Mouse (Mus musculus): ENCODE measurements around the gene Sema5a. TPM values are rescaled to one million over a fixed set of nuclear protein-coding genes. Genes with fewer than 3 reads are reported as not detected.

The Sema5a gene
- polyA plus RNA-seq, 1 experiment from 2014 or later: 17.5 TPM

GRCm38 (mm10) chr15:32377781-32378180 lies 133.2 kb downstream of the Sema5a start:
- H3K36me3 ChIP-seq: no peaks in the 10 kb centered on the region
- no peak overlapping the region for H3K4me2 ChIP-seq
- no peak overlapping the region for H3K9ac ChIP-seq
- no peak overlapping the region for H3K4me3 ChIP-seq (replicated peaks)
- no peaks in the 10 kb centered on the region for H3K9me3 ChIP-seq
- no peaks in the 10 kb centered on the region for H3K4me1 ChIP-seq
- H3K27me3 ChIP-seq (replicated peaks): no peaks in the 10 kb centered on the region
- no peak for ATAC-seq (ENCODE audit: insufficient read depth, low FRiP score, low read depth)
- 88% methylated on average over 3 of the region's 3 CpGs for WGBS
- no peak overlapping the region for H3K27ac ChIP-seq

- H3K4me3 ChIP-seq (replicated peaks): no peak overlapping the region
- 74% methylated on average over 3 of the region's 3 CpGs for WGBS
These were observed 135.7 kb downstream of the Sema5a start for GRCm38 (mm10) chr15:32380311-32380710.

GRCm38 (mm10) chr15:32382930-32383481 lies 138.4 kb downstream of the Sema5a start:
- Histone ChIP-seq H3K27ac (no peak overlapping the region), H3K36me3 (no peaks in the 10 kb centered on the region), H3K27me3 (replicated peaks) (no peaks in the 10 kb centered on the region), H3K4me3 (replicated peaks) (no peak overlapping the region), H3K4me1 (no peaks in the 10 kb centered on the region), H3K4me2 (no peak overlapping the region), H3K9me3 (no peaks in the 10 kb centered on the region), H3K9ac (no peak overlapping the region)
- ATAC-seq (ENCODE audit: insufficient read depth, low FRiP score, low read depth): no peak
- 84% methylated on average over 4 of the region's 4 CpGs for WGBS

More at GRCm38 (mm10) chr15:32380311-32380710, 135.7 kb downstream of the Sema5a start:
- Histone ChIP-seq H3K9me3 (no peaks in the 10 kb centered on the region), H3K4me1 (no peaks in the 10 kb centered on the region), H3K27me3 (replicated peaks) (no peaks in the 10 kb centered on the region), H3K27ac (no peak overlapping the region), H3K36me3 (no peaks in the 10 kb centered on the region), H3K4me2 (no peak overlapping the region), H3K9ac (no peak overlapping the region)
- ATAC-seq (ENCODE audit: insufficient read depth, low FRiP score, low read depth): no peak

- H3K4me3 ChIP-seq (replicated peaks): no peak overlapping the region
- 78% methylated on average over 3 of the region's 3 CpGs for WGBS
- no peak overlapping the region for H3K4me2 ChIP-seq
- H3K36me3 ChIP-seq: no peaks in the 10 kb centered on the region
- ATAC-seq (ENCODE audit: insufficient read depth, low FRiP score, low read depth): no peak
- H3K27me3 ChIP-seq (replicated peaks): no peaks in the 10 kb centered on the region
- H3K9me3 ChIP-seq: no peaks in the 10 kb centered on the region
- H3K4me1 ChIP-seq: no peaks in the 10 kb centered on the region
- no peak overlapping the region for H3K27ac ChIP-seq
- no peak overlapping the region for H3K9ac ChIP-seq
These were observed 151.8 kb downstream of the Sema5a start for GRCm38 (mm10) chr15:32396241-32396890.

GRCm38 (mm10) chr15:32397064-32397463 lies 152.5 kb downstream of the Sema5a start:
- Histone ChIP-seq H3K36me3 (no peaks in the 10 kb centered on the region), H3K9me3 (no peaks in the 10 kb centered on the region), H3K4me2 (no peak overlapping the region), H3K4me1 (no peaks in the 10 kb centered on the region), H3K27ac (no peak overlapping the region), H3K9ac (no peak overlapping the region), H3K4me3 (replicated peaks) (no peak overlapping the region), H3K27me3 (replicated peaks) (no peaks in the 10 kb centered on the region)
- WGBS: 75% methylated on average over 3 of the region's 3 CpGs
- no peak for ATAC-seq (ENCODE audit: insufficient read depth, low FRiP score, low read depth)

GRCm38 (mm10) chr15:32398721-32399120 lies 154.1 kb downstream of the Sema5a start:
- Histone ChIP-seq H3K4me3 (replicated peaks) (no peak overlapping the region), H3K4me2 (no peak overlapping the region), H3K27me3 (replicated peaks) (no peaks in the 10 kb centered on the region), H3K4me1 (no peaks in the 10 kb centered on the region), H3K9me3 (no peaks in the 10 kb centered on the region), H3K9ac (no peak overlapping the region), H3K36me3 (no peaks in the 10 kb centered on the region), H3K27ac (no peak overlapping the region)
- 86% methylated on average over 1 of the region's 1 CpGs for WGBS
- no peak for ATAC-seq (ENCODE audit: insufficient read depth, low FRiP score, low read depth)

- Histone ChIP-seq H3K4me1 (no peaks in the 10 kb centered on the region), H3K4me3 (replicated peaks) (no peak overlapping the region), H3K27ac (no peak overlapping the region), H3K4me2 (no peak overlapping the region), H3K9me3 (no peaks in the 10 kb centered on the region), H3K27me3 (replicated peaks) (no peaks in the 10 kb centered on the region), H3K36me3 (no peaks in the 10 kb centered on the region), H3K9ac (no peak overlapping the region)
- 64% methylated on average over 5 of the region's 5 CpGs for WGBS
- ATAC-seq (ENCODE audit: insufficient read depth, low FRiP score, low read depth): peak; percentile 60
These were observed 157.4 kb downstream of the Sema5a start for GRCm38 (mm10) chr15:32401909-32402527.

GRCm38 (mm10) chr15:32403321-32403720 lies 158.7 kb downstream of the Sema5a start:
- Histone ChIP-seq H3K4me1 (no peaks in the 10 kb centered on the region), H3K36me3 (no peaks in the 10 kb centered on the region), H3K9me3 (no peaks in the 10 kb centered on the region), H3K9ac (no peak overlapping the region), H3K4me3 (replicated peaks) (no peak overlapping the region), H3K27ac (no peak overlapping the region), H3K27me3 (replicated peaks) (no peaks in the 10 kb centered on the region), H3K4me2 (no peak overlapping the region)
- 70% methylated on average over 8 of the region's 8 CpGs for WGBS
- ATAC-seq (ENCODE audit: insufficient read depth, low FRiP score, low read depth): no peak

GRCm38 (mm10) chr15:32406436-32406835 lies 161.8 kb downstream of the Sema5a start:
- Histone ChIP-seq H3K27ac (no peak overlapping the region), H3K9me3 (no peaks in the 10 kb centered on the region), H3K36me3 (no peaks in the 10 kb centered on the region), H3K4me3 (replicated peaks) (no peak overlapping the region), H3K9ac (no peak overlapping the region), H3K4me1 (no peaks in the 10 kb centered on the region), H3K27me3 (replicated peaks) (no peaks in the 10 kb centered on the region), H3K4me2 (no peak overlapping the region)
- WGBS: 85% methylated on average over 2 of the region's 2 CpGs
- no peak for ATAC-seq (ENCODE audit: insufficient read depth, low FRiP score, low read depth)

GRCm38 (mm10) chr15:32407766-32408165 lies 163.2 kb downstream of the Sema5a start:
- no peak overlapping the region for H3K4me3 ChIP-seq (replicated peaks)
- H3K27me3 ChIP-seq (replicated peaks): no peaks in the 10 kb centered on the region
- no peak overlapping the region for H3K27ac ChIP-seq
- H3K36me3 ChIP-seq: no peaks in the 10 kb centered on the region
- 73% methylated on average over 3 of the region's 3 CpGs for WGBS
- H3K9me3 ChIP-seq: no peaks in the 10 kb centered on the region
- H3K9ac ChIP-seq: no peak overlapping the region
- no peaks in the 10 kb centered on the region for H3K4me1 ChIP-seq
- H3K4me2 ChIP-seq: no peak overlapping the region
- ATAC-seq (ENCODE audit: insufficient read depth, low FRiP score, low read depth): no peak

- Histone ChIP-seq H3K27ac (no peak overlapping the region), H3K4me1 (no peaks in the 10 kb centered on the region), H3K9ac (no peak overlapping the region), H3K4me2 (no peak overlapping the region), H3K9me3 (no peaks in the 10 kb centered on the region), H3K36me3 (no peaks in the 10 kb centered on the region), H3K4me3 (replicated peaks) (no peak overlapping the region), H3K27me3 (replicated peaks) (no peaks in the 10 kb centered on the region)
- no peak for ATAC-seq (ENCODE audit: insufficient read depth, low FRiP score, low read depth)
- 90% methylated on average over 2 of the region's 2 CpGs for WGBS
These were observed 171.7 kb downstream of the Sema5a start for GRCm38 (mm10) chr15:32416291-32416690.

GRCm38 (mm10) chr15:32422631-32423030 lies 178.0 kb downstream of the Sema5a start:
- WGBS: 67% methylated on average over 6 of the region's 6 CpGs

More at GRCm38 (mm10) chr15:32422631-32423030, 178.0 kb downstream of the Sema5a start:
- Histone ChIP-seq H3K4me3 (replicated peaks) (no peak overlapping the region), H3K27ac (no peak overlapping the region), H3K4me1 (no peaks in the 10 kb centered on the region), H3K27me3 (replicated peaks) (no peaks in the 10 kb centered on the region), H3K9me3 (no peaks in the 10 kb centered on the region), H3K36me3 (no peaks in the 10 kb centered on the region), H3K9ac (no peak overlapping the region), H3K4me2 (no peak overlapping the region)
- no peak for ATAC-seq (ENCODE audit: insufficient read depth, low FRiP score, low read depth)
